Mouse (Mus musculus) CH12.LX (cell line): ENCODE results near the gene Gm48551. TPM values are rescaled to one million over a fixed set of nuclear protein-coding genes. Genes with fewer than 3 reads are reported as not detected.
A peak's percentile ranks its signal among the peaks of the same experiment; 100 is the strongest.

ENCODE experiments used
- DNase-seq: peaks from one replicate; pipeline ENCODE4 v3.0.0-alpha.2; 2013; ENCODE audit errors: extremely low read depth
- H3K27ac ChIP-seq: 2 replicates; pipeline ENCODE4 v1.5.1; 2012; ENCODE audit warnings: low read depth, mild to moderate bottlenecking, control low read depth, moderate library complexity; ENCODE audit not compliant: insufficient read depth
- H3K27me3 ChIP-seq: replicated peaks from 2 replicates; pipeline ENCODE3; 2012; ENCODE audit warnings: inconsistent platforms
- H3K36me3 ChIP-seq, 2 experiments: replicated peaks in 1 of 2; 2 replicates each; pipeline versions ENCODE3 to v1.6.1; 2012; ENCODE audit warnings: inconsistent platforms in 1 of 2, low read length in 1 of 2, mild to moderate bottlenecking in 1 of 2, mixed read lengths in 1 of 2, moderate library complexity in 1 of 2; ENCODE audit not compliant: control insufficient read depth in 1 of 2, insufficient read depth in 1 of 2
- H3K4me1 ChIP-seq, 2 experiments: 2 replicates each; pipeline ENCODE4 v1.6.1; 2012; ENCODE audit warnings: inconsistent platforms in 1 of 2, moderate library complexity in 1 of 2; ENCODE audit not compliant: insufficient read depth in 2 of 2, control insufficient read depth in 1 of 2
- H3K4me2 ChIP-seq: 2 replicates; pipeline ENCODE4 v1.6.1; 2012; ENCODE audit warnings: low read depth, mild to moderate bottlenecking, control low read depth; ENCODE audit not compliant: poor library complexity, insufficient read depth, severe bottlenecking
- H3K4me3 ChIP-seq, 3 experiments: fragments of 150-350 bp in 1 of 3; sonication (generic) in 1 of 3; replicated peaks in 1 of 3; 2 replicates each; pipeline versions ENCODE3 to v1.5.1; 2011 to 2012; ENCODE audit warnings: low read depth in 2 of 3, low read length in 2 of 3, mild to moderate bottlenecking in 2 of 3, moderate library complexity in 2 of 3, control low read depth in 1 of 3, improper control_type of control experiment in 1 of 3, inconsistent platforms in 1 of 3, mixed read lengths in 1 of 3; ENCODE audit not compliant: poor library complexity in 1 of 3
- H3K79me2 ChIP-seq: replicated peaks from 2 replicates; pipeline ENCODE4 v1.6.1; 2012; ENCODE audit warnings: mild to moderate bottlenecking, moderate library complexity; ENCODE audit not compliant: control insufficient read depth, poor library complexity, insufficient read depth, severe bottlenecking; ENCODE audit errors: extremely low read depth
- H3K9ac ChIP-seq: 2 replicates; pipeline ENCODE4 v1.6.1; 2012; ENCODE audit warnings: low read depth, mild to moderate bottlenecking, control low read depth, moderate library complexity; ENCODE audit not compliant: insufficient read depth
- H3K9me3 ChIP-seq: replicated peaks from 2 replicates; pipeline ENCODE3; 2012; ENCODE audit warnings: low read length, inconsistent platforms, mixed read lengths
- BHLHE40 ChIP-seq: IDR thresholded peaks from 2 replicates; pipeline ENCODE4 v1.6.1; 2011; ENCODE audit warnings: mild to moderate bottlenecking, low read depth, low read length, improper control_type of control experiment
- CHD1 ChIP-seq: IDR thresholded peaks from 2 replicates; pipeline ENCODE4 v1.6.1; 2012; ENCODE audit warnings: low read depth, low read length, improper control_type of control experiment, inconsistent platforms
- ELF1 ChIP-seq: IDR thresholded peaks from 2 replicates; pipeline ENCODE4 v1.6.1; 2014; ENCODE audit warnings: low read depth, mild to moderate bottlenecking, inconsistent platforms, low read length, improper control_type of control experiment
- HCFC1 ChIP-seq: IDR thresholded peaks from 2 replicates; pipeline ENCODE4 v1.6.1; 2012; ENCODE audit warnings: low read depth, mild to moderate bottlenecking, inconsistent platforms, low read length, improper control_type of control experiment
- JUND ChIP-seq: conservative IDR thresholded peaks from 2 replicates; pipeline ENCODE4 v1.6.1; 2011; ENCODE audit warnings: low read depth, low read length, improper control_type of control experiment
- KAT2A ChIP-seq: IDR thresholded peaks from 2 replicates; pipeline ENCODE4 v1.6.1; 2012; ENCODE audit warnings: low read length, improper control_type of control experiment, inconsistent platforms; ENCODE audit not compliant: insufficient replicate concordance
- MAX ChIP-seq: IDR thresholded peaks from 2 replicates; pipeline ENCODE4 v1.6.1; 2011; ENCODE audit warnings: low read length, improper control_type of control experiment
- MAZ ChIP-seq: IDR thresholded peaks from 2 replicates; pipeline ENCODE4 v1.6.1; 2012; ENCODE audit warnings: low read depth, mild to moderate bottlenecking, inconsistent platforms, low read length, improper control_type of control experiment, moderate library complexity
- MEF2A ChIP-seq: IDR thresholded peaks from 2 replicates; pipeline ENCODE4 v1.6.1; 2014; ENCODE audit warnings: low read depth, mild to moderate bottlenecking, inconsistent platforms, low read length, improper control_type of control experiment, borderline replicate concordance
- MXI1 ChIP-seq: IDR thresholded peaks from 2 replicates; pipeline ENCODE4 v1.6.1; 2011; ENCODE audit warnings: mild to moderate bottlenecking, low read depth, low read length, improper control_type of control experiment
- MYC ChIP-seq: IDR thresholded peaks from 2 replicates; pipeline ENCODE4 v1.6.1; 2011; ENCODE audit warnings: low read depth, mild to moderate bottlenecking, improper control_type of control experiment, low read length
- NRF1 ChIP-seq: IDR thresholded peaks from 2 replicates; pipeline ENCODE4 v1.6.1; 2014; ENCODE audit warnings: low read depth, mild to moderate bottlenecking, inconsistent platforms, low read length, improper control_type of control experiment, moderate library complexity
- PAX5 ChIP-seq: IDR thresholded peaks from 2 replicates; pipeline ENCODE4 v1.6.1; 2012; ENCODE audit warnings: low read length, inconsistent platforms, mixed read lengths
- RAD21 ChIP-seq: IDR thresholded peaks from 2 replicates; pipeline ENCODE4 v1.6.1; 2011; ENCODE audit warnings: low read depth, mild to moderate bottlenecking, low read length, improper control_type of control experiment, moderate library complexity
- RCOR1 ChIP-seq: conservative IDR thresholded peaks from 2 replicates; pipeline ENCODE4 v1.6.1; 2012; ENCODE audit warnings: low read depth, mild to moderate bottlenecking, inconsistent platforms, low read length, improper control_type of control experiment
- SMC3 ChIP-seq: IDR thresholded peaks from 2 replicates; pipeline ENCODE4 v1.6.1; 2011; ENCODE audit warnings: low read depth, low read length, improper control_type of control experiment
- TBP ChIP-seq: conservative IDR thresholded peaks from 2 replicates; pipeline ENCODE4 v1.6.1; 2011; ENCODE audit warnings: low read depth, low read length, improper control_type of control experiment
- UBTF ChIP-seq: IDR thresholded peaks from 2 replicates; pipeline ENCODE4 v1.6.1; 2012; ENCODE audit warnings: low read depth, mild to moderate bottlenecking, inconsistent platforms, low read length, improper control_type of control experiment, moderate library complexity
- USF1 ChIP-seq: IDR thresholded peaks from 2 replicates; pipeline ENCODE4 v1.6.1; 2014; ENCODE audit warnings: low read depth, mild to moderate bottlenecking, inconsistent platforms, low read length, improper control_type of control experiment
- USF2 ChIP-seq: conservative IDR thresholded peaks from 2 replicates; pipeline ENCODE4 v1.6.1; 2011; ENCODE audit warnings: low read depth, low read length, improper control_type of control experiment
- ZKSCAN1 ChIP-seq: IDR thresholded peaks from 2 replicates; pipeline ENCODE4 v1.6.1; 2012; ENCODE audit warnings: low read depth, inconsistent platforms, low read length, improper control_type of control experiment, borderline replicate concordance
- dilution Hi-C: fragments of 300-500 bp; cut with MboI; formaldehyde crosslinking; loops from 2 replicates; pipeline ENCODE4 v1.14.3; 2020; ENCODE audit warnings: low sequenced_read_pairs; ENCODE audit not compliant: extremely low pct_unique_long_range_greater_than_20kb, extremely low pct_ligation_motif_present
- in situ Hi-C: fragments of 300-500 bp; cut with MboI; formaldehyde crosslinking; loops from 3 replicates; pipeline ENCODE4 v1.14.3; 2019; ENCODE audit warnings: low sequenced_read_pairs, low pct_ligation_motif_present, low pct_unique_long_range_greater_than_20kb, mixed read lengths
- polyA plus RNA-seq: library from polyadenylated mRNA; unstranded; fragments of >175 nt; gene quantifications from 2 replicates; pipeline ENCODE4 v1.2.1, GENCODE M21; 2012; ENCODE audit warnings: low read depth; ENCODE audit not compliant: insufficient read length
- total RNA-seq, 2 experiments: library from RNA; depleted of rRNA; stranded (reverse); fragments of 300-350 nt in 1 of 2; fragments of >200 nt in 1 of 2; gene quantifications; 2 replicates each; pipeline ENCODE4 v1.2.3; 2012 to 2014

The Gm48551 gene
- total and polyA plus RNA-seq, 3 experiments: 1.0 to 3.4 (median 1.2) TPM

DNA sequence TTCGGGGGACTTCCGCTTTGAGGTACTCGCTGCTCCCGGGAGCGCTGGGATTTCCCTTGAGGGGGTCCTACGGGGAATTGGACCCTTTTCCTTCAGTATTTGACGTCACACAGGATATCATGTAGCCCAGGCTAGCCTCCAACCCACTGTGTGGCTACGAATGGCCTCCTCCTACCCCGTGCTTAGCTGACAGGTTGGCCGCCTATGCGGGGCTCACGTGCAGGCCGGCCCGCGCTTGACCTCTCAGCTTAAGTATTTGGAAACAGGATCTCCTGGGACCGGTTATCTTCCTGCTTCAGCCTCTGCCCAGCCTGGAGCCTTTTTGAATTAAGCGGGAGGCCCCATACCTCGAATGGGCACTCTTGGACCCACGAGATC is 328 bp downstream of the Gm48551 start (continued):
- no peak for TF ChIP-seq ZKSCAN1
- peak; percentile 39; the same call in 1 of the 2 replicates for TF ChIP-seq RCOR1
- no peak for TF ChIP-seq ELF1
- TF ChIP-seq MAZ: peak; percentile 24; the same call in 1 of the 2 replicates
- no peak for TF ChIP-seq CHD1
- no peak for TF ChIP-seq HCFC1
- no peak for TF ChIP-seq TBP
- TF ChIP-seq KAT2A: 0 out of 2 replicates have a peak, but pooled peaks have one; percentile 4

DNA sequence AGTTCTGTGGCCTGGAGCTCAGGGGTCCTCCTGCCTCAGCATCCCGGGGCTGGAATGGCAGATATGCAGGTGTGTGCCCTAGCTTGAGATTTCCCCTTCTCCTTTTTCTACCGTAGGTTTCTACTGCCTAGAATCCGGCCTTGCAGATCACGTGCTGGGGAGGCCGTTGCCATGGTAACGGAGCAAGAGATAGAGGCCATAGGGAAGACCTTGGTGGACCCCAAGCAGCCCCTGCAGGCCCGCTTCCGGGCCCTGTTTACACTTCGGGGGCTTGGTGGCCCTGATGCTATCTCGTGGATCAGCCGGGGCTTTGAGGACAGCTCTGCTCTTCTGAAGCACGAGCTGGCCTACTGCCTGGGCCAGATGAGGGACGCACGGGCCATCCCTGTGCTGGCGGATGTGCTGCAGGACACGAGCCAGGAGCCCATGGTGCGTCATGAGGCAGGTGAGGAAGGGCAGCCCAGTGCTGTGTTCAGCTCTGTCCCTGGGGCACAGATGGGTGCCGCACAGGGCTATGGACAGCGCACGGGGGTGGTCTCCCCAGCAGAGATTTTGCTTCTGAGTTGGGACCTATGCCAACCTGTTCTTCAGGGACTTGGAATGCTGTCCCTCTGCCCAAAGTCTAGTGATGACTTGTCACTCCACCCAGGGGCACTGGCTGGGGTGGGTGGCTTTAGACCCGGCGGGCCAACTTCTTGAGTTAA is 1.5 kb downstream of the Gm48551 start:
- no peaks in the 10 kb centered on the region for H3K27me3 ChIP-seq
- H3K9ac ChIP-seq: peak overlapping the region; percentile 84; the same call in 1 of the 2 replicates
- dilution Hi-C loops: no loop called here
- peak overlapping the region; percentile 64 for H3K4me2 ChIP-seq
- peak; percentile 47 for DNase-seq
- H3K4me1 ChIP-seq: peaks cover 6 to 14% of the 10 kb centered on the region in 2 experiments
- H3K9me3 ChIP-seq: no peaks in the 10 kb centered on the region
- H3K36me3 ChIP-seq: peaks cover 46 to 51% of the 10 kb centered on the region in 2 experiments
- TF ChIP-seq MAX (no peak), BHLHE40 (peak; percentile 57; the same call in 1 of the 2 replicates), USF1 (peak; percentile 54), USF2 (peak; percentile 31), MYC (no peak)
- in situ Hi-C loops: no loop called here
- H3K4me3 ChIP-seq: peak overlapping the region in 2 of 3 experiments; percentile 87 to 96
- no peak overlapping the region for H3K27ac ChIP-seq
- peaks cover 19% of the 10 kb centered on the region for H3K79me2 ChIP-seq

DNA sequence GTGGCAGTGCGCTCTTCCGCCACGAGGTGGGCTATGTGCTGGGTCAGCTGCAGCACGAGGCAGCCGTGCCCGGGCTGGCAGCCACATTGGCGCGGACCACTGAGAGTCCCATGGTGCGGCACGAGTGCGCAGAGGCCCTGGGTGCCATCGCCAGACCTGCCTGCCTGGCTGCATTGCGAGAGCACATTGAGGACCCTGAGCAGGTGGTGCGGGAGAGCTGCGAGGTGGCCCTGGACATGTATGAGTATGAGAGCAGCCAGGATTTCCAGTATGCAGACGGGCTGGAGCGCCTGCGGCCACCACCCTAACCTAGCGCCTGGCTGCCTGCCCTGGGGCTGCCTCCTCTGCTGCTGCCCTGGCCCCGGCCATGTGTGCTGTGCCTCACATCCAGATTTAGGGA is 3.5 kb downstream of the Gm48551 start:
- peaks cover 19% of the 10 kb centered on the region for H3K79me2 ChIP-seq
- H3K4me3 ChIP-seq: no peak overlapping the region
- in situ Hi-C loops: no loop called here
- no peaks in the 10 kb centered on the region for H3K27me3 ChIP-seq
- TF ChIP-seq MAX (no peak), RAD21 (no peak), SMC3 (no peak), NRF1 (no peak), JUND (no peak), PAX5 (no peak), MXI1 (no peak), ZKSCAN1 (no peak), UBTF (no peak), RCOR1 (no peak), BHLHE40 (no peak), MEF2A (no peak), MAZ (no peak), CHD1 (no peak), USF1 (no peak)
- TF ChIP-seq, all 38 proteins: peak for 0
- peaks cover 49 to 67% of the 10 kb centered on the region in 2 experiments for H3K36me3 ChIP-seq
- H3K4me2 ChIP-seq: no peak overlapping the region
- no peaks in the 10 kb centered on the region for H3K9me3 ChIP-seq
- H3K27ac ChIP-seq: no peak overlapping the region
- no peak for DNase-seq
- no peak overlapping the region for H3K9ac ChIP-seq
- dilution Hi-C loops: no loop called here
- peaks cover 6 to 14% of the 10 kb centered on the region in 2 experiments for H3K4me1 ChIP-seq
